ENCODE assay signal across 14 mouse cellular contexts in the genomic region with DNA sequence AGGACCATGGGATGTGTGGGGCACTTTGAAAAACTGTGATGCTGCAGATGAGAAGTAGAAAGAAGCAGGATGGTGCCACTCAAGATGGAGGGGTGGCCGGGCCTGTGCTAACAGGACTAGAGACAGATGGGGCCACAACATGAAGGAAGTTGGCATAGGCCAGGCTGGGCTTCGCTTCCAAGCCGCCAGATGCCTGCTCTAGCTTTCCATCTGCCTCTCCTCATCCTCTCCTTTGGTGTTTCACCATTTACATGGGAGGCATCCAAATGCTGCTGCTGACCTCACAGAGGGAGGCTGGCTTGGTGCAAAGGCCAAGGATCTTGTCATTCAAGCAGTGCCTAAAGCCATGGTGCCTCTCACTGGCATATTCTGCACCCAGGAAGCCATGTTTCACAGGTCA.
DNase-seq lines count a peak whose midpoint lies in the region.
"Had no signal": no experiment of that assay in that cellular context is flagged by ENCODE, and none has a peak within 500 bp of the region (broad histone marks: within the 10 kb centered on the region; RNA-seq: fewer than 3 reads in every experiment).

No protein-coding gene starts in this region.

- WGBS in embryonic facial prominence, embryonic 10.5 days = 83% methylated on average over 3 of the region's 3 CpGs

- DNase-seq in left cerebral cortex, postnatal 4 days = peak; percentile 79
- no peak for DNase-seq in left cerebral cortex, postnatal 14 days (ENCODE audit: low spot score in 2 of 2)
- DNase-seq in cerebellum, adult 11 months = peak; percentile 89
- DNase-seq in cerebellum, postnatal 14 days = peak; percentile 83 to 90
- DNase-seq in layer of hippocampus, postnatal 14 days (ENCODE audit: low spot score in 2 of 2) = peak; percentile 74 to 83
- DNase-seq in embryo, embryonic 10.5 days (ENCODE audit: low spot score) = no peak
- DNase-seq in embryonic facial prominence, embryonic 10.5 days (ENCODE audit: low spot score) = no peak
- DNase-seq: embryo, embryonic 11 days; kidney, adult 2 months; kidney, postnatal 4 days; thymus, adult 2 months had no signal

- H3K4me3 ChIP-seq in embryonic facial prominence, embryonic 10.5 days = no peak overlapping the region
- H3K4me3 ChIP-seq: erythroblast, embryonic 14.5 days; limb, embryonic 13.5 days had no signal

- no peaks in the 10 kb centered on the region for H3K4me1 ChIP-seq in embryonic facial prominence, embryonic 10.5 days
- H3K4me1 ChIP-seq: limb, embryonic 13.5 days had no signal

- no peaks in the 10 kb centered on the region for H3K27me3 ChIP-seq in embryonic facial prominence, embryonic 10.5 days (replicated peaks; ENCODE audit: low read depth, poor library complexity, severe bottlenecking)
- H3K27me3 ChIP-seq: limb, embryonic 13.5 days had no signal

- H3K36me3 ChIP-seq in embryonic facial prominence, embryonic 10.5 days (replicated peaks) = no peaks in the 10 kb centered on the region
- H3K36me3 ChIP-seq: limb, embryonic 13.5 days had no signal

- intact Hi-C loops in left cerebral cortex, postnatal 4 days (cut with DNase I) = no loop called here
- intact Hi-C loops in left cerebral cortex, postnatal 14 days (cut with DNase I) = no loop called here

- no peak overlapping the region for H3K27ac ChIP-seq in embryonic facial prominence, embryonic 10.5 days (replicated peaks)
- H3K27ac ChIP-seq: hindbrain, embryonic 14.5 days; limb, embryonic 13.5 days had no signal

- H3K9me3 ChIP-seq in embryonic facial prominence, embryonic 10.5 days = no peaks in the 10 kb centered on the region
- H3K9me3 ChIP-seq: limb, embryonic 13.5 days had no signal

Comparison
In these comparisons a context has a peak if more than half of its experiments do, and no peak if none do; other contexts are left out.
1. DNase-seq: peak in left cerebral cortex, postnatal 4 days (single experiment), cerebellum, adult 11 months (single experiment), cerebellum, postnatal 14 days (2 of 2) and layer of hippocampus, postnatal 14 days (2 of 2); none in left cerebral cortex, postnatal 14 days (0 of 2), embryo, embryonic 10.5 days (single experiment) and embryonic facial prominence, embryonic 10.5 days (single experiment).